Mouse (Mus musculus): Measurements from ENCODE around the gene Scml4.

Scml4 gene

DNA sequence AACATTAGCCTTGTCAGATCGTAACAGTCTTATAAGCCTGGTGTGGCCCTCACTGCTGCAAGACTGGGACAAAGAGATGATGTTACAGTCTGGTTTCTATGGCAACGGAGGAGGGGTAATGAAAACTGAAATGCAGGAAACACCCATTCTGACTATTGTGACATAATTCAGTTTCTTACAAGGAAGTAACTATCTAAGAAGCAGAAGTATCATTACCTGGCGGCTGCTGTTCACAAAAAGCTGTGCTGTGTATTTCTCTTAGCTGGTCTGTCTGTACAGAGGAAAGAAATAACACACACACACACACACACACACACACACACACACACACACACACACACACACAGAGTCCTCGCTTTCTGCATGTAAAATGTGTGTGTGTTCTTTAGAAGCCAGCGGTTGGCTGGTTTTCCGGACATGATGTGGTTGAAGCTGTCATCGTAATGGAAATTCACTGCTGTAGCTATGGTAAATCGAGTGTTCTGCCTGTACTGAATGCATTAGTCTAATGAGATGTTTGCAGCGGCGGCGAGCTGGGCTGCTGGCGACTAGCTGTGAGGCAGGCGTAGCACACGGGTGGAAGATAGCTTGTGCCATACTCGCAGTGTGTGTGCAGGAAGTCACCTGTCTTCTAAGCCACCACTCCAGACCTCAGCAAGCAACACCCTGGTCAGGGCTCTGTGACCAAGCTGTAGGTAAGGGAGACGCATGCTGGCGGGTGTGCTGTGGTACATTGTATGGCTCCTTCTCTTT, at the start of gene Scml4:
Scml4 (plus strand) TSS at position 212 of the 753 bp plus-strand sequence.
- peak; percentile 91 for DNase-seq (ENCODE audit: low spot score)

DNA sequence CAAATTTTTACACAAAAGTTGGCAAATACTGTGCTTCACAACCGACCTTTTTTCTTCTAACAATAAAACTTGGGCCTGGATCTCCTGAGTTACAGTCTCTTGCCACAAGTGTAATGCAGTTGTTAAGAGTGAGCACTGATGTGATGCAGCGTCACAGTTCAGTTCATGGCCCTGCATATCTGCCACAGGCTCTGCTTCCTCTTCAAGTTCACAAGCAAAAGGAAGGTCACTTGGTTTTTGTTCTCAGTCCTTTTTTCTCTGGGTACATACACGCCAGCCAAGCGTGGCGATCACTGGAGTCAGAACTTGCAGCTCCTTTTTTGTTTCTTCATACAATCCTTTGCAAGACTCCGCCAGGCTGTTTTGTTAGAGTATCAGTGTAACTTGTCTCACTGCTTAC, 34.2 kb upstream of the Scml4 start:
- no peak for DNase-seq (ENCODE audit: low spot score)

- DNase-seq (ENCODE audit: low spot score), result no peak
Observed at GRCm38 (mm10) chr10:42827155-42827554, 33.0 kb upstream of the Scml4 start.

DNA sequence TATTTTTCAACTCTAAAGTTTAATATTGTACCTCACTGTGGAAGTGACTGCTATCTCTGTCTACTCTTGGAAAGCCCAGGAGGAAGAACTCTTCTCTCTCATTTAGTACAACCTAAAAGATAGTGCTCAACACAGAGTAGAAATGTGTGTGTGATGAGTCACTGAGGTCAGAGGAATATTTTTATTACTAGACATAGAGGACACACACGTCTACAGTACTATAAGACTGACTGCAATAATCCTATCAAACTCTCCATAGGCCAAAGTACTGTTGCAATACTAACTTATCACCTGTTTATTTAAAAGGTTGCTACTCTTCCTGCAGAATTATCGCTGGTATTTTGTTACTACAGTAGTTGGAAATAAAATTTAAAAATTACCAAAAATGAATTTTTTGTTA, 30.2 kb upstream of the Scml4 start:
- no peak for DNase-seq (ENCODE audit: low spot score)

- no peak for DNase-seq (ENCODE audit: low spot score)
Observed at GRCm38 (mm10) chr10:42830409-42830808, 29.8 kb upstream of the Scml4 start.

GRCm38 (mm10) chr10:42832677-42833076, 27.5 kb upstream of the Scml4 start:
- DNase-seq (ENCODE audit: low spot score), result peak; percentile 45

DNA sequence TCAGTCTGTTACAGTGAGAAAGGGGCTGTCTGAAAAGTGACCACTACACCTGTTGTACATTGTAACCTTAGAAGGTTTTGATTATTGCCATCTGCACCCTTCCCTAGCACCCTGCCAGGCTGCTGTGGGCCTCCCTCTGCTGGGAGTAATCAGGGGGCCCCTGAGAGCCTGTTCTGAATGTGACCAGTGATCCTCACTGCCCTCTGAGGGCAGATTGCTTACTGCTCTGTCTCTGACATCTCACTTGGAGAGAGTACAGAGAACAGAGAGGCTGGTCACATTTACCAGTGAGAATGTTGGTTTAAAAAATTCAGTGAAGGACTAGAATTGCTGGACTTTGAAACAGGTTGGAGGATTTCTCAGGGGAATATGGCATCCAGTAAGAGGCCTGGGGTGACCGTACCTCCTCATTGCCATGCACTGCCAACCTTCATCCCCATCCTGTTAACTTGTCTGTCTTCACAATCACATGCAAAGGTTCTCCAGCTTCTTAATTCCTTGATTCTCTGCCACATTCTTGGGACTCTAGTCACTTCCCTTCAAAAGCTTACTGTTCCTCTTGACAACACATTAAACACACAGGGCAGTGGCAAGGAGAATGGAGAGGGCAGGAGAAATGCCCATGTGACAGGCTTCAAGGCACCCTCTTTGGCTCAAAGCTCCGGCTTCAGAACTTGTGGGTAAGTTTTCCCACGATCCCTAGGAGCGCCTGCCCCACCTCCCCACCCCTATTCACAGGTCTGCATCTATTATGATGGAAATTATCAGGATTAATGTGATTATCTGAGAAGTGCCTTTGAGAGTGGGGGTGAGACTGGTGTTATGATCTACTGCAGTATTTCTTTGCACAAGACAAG, 26.1 kb upstream of the Scml4 start:
- DNase-seq (ENCODE audit: low spot score), result no peak

DNA sequence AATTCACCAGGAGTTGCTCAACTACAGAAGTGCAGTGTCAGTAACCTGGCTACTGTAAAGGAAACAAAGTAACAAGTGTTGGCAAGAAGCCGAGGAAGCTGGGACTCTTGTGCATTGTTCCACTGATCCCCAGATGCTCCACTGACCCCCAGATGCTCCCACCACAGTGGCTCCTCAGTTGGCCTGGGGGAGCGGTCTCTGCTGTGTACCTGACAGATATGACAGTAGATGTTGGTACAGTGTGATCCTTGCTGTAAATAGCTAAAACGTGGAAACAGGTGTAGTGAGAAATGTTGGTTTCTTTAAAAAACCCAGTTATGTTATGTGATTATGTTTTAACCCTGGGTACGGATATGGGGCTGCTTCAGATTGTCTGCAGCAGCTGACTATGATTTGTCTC, 22.1 kb upstream of the Scml4 start:
- no peak for DNase-seq (ENCODE audit: low spot score)

GRCm38 (mm10) chr10:42838736-42839135, 21.4 kb upstream of the Scml4 start:
- peak; percentile 65 for DNase-seq (ENCODE audit: low spot score)

DNA sequence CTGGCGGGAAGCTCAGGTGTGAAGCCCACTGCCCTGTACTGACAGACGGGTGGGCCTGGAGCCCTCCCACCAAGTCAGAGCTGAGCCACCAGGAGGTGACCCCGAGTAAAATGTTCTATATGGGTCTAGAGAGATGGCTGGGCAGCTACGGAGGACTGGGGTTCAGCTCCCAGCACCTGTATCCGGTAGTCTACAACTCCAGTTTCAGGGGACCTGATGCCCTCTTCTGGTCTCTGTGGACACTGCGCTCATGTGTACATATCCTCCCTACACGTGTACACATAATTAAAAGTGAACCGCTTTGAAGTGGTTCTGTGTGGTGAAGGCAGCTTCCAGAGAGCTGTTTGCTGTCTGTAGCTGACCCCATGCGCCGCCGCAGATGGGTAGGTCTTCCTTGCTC, 20.1 kb upstream of the Scml4 start:
- no peak for DNase-seq (ENCODE audit: low spot score)

DNA sequence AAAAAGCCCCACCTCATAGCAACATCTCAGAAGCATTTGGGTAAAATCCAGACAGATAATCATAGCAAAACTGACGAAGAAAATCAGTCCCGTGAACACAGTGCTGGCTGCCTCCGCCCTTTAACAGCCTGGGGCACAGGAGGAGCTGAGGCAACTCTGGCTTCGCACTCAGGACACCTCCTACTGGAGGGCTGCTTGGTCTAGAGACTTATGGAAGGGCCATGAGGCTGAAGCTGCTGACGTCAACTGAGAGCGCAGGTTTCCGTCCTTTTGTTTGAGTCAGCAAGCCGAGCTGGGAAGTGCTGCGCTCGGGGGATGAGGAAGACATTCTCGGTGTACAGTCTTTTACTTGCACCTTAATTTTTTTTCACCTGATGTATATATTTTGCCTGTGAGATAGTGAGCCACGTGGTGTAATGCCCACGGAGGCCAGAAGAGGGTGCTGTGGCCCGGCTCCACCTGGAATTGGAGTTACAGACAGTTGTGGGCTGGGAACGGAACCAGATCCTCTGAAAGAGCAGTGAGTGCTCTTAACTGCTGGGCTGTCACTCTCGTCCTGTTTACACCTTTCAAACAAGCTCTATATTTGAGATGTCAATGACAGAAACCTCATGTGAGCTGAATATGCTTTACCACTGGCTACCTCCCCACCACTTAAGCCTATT, 18.5 kb upstream of the Scml4 start:
- peak; percentile 46 for DNase-seq (ENCODE audit: low spot score)

- DNase-seq (ENCODE audit: low spot score), result peak; percentile 71
Observed at GRCm38 (mm10) chr10:42842358-42842757, 17.8 kb upstream of the Scml4 start.

DNA sequence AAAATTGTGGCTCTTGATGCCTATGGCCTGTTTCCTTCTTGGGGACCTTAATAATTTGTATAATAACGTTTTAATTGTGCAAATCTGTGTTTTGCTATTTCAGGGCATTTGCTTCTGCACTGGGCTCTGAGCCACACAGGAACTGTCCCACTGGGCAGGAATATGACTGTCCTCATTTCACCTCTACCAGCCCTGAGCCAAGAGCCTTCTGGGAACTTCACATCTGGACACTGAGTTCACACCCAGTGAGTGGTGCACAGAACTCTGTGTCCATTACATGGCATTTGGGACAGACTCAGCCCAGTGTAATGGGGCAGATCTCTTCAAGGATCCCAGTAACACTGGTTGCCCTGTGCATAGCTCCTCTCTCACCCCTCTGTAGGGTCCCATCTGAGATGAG, 16.8 kb upstream of the Scml4 start:
- DNase-seq (ENCODE audit: low spot score), result no peak

GRCm38 (mm10) chr10:42845480-42845879, 14.7 kb upstream of the Scml4 start:
- no peak for DNase-seq (ENCODE audit: low spot score)

DNA sequence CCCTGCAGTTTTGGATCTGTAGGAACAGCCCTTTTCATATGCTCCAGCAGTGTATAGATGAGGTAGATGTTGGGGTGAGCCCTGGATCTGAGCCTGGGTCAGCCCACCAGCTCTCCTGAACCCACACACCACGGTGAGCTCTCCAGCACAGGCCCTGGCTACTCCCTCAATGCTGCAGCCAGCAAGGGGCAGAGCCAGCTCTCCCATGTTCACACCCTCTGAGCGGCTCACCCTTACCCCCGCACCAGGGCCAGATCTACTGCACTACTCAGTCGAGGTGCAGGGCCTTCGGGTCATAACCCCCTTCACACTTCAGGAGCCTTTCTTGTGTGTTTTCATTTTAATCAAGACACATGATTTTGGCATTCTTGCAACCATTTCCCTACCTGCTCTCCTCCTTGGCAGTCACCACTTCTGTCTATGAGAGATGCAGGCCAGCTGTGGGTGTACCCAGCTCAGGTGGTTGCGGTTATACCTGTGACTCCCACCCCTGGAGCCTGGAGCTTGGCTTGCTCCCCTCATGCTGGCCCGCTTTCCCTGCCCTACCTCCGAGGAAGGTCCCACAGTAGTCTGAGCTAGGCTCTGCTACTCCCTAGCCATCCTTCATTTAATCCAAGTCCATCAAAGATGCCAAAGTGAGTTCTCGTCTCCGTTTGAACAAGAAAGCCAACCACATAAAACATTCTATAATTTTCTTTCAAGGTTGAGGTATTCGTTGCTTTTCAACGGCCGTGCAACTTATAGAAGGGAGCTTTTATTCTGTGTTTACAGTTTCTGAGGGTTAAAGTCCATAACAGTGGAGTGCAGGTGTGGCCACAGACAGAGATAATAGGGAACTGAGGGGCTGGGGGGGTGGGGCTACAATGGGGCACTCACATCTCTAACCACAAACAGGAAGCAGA, 11.7 kb upstream of the Scml4 start:
- no peak for DNase-seq (ENCODE audit: low spot score)

- peak; percentile 71 for DNase-seq (ENCODE audit: low spot score)
Observed at GRCm38 (mm10) chr10:42849081-42849400, 11.1 kb upstream of the Scml4 start.

DNA sequence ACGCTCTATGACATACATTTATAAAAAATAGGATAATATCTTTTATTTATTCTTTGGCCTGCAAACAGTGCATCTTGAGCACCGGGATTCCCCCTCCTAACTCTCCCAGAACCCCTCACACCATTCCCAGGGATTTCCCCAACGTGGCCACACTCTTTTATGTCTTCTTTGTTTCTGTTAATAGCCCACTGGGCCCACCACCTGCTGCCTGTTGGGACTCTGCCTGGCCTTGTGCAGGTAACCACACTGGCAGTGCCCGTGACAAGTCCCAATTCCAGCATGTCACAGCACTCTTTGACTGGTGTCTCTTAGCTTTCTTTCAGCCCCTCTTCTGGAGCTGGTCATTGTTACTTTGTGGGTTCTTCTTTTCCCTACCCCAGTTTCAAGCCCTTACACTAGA, 5.3 kb upstream of the Scml4 start:
- DNase-seq (ENCODE audit: low spot score), result no peak

- DNase-seq (ENCODE audit: low spot score), result no peak
Observed at GRCm38 (mm10) chr10:42855250-42855649, 4.9 kb upstream of the Scml4 start.

GRCm38 (mm10) chr10:42856574-42856973, 3.6 kb upstream of the Scml4 start:
- no peak for DNase-seq (ENCODE audit: low spot score)

GRCm38 (mm10) chr10:42857021-42857420, 3.1 kb upstream of the Scml4 start:
- no peak for DNase-seq (ENCODE audit: low spot score)

DNA sequence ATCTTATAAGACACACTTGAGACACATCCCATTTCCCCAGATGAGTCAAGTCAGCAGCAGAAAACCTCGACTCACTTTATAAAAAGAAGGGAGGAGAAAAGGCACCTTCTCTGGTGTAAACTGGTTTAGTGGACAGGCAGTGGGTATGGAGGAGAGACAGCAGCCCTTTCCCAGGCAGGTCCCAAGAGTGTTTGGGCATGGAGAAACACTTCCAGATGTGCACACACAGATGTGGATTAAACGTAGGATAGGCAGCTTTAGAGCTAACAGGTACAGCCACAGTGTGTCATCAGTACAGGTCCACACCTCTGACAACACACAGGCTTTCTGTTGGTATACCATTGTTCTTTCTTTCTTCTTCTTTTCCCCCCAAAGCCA, 400 bp upstream of the Scml4 start:
- no peak for DNase-seq (ENCODE audit: low spot score)

DNA sequence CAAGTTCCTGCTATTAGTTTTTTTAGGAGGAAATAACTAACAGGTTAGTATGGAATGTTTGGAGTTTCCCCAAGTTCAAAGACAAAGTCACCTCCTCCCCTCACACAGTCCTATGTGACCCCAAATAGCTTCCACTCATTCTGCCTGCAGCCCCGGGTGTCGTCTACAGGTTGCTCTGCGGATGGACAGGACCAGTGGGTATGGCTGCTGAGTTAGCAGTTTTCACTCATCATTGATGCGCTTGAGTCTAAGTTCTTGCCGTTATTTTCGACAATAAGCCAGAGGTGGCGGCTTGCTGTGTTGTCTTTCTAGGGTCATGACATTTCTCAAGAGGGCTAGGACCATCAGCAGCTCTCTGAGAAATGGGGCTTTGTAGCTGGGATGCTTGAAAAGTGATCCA, 1.3 kb downstream of the Scml4 start:
- no peak for DNase-seq (ENCODE audit: low spot score)
